Mouse (Mus musculus) CH12.LX (cell line): ENCODE results near the gene Nrbf2. TPM values are rescaled to one million over a fixed set of nuclear protein-coding genes. Genes with fewer than 3 reads are reported as not detected.

Source experiments
- DNase-seq: peaks from one replicate; pipeline ENCODE4 v3.0.0-alpha.2; 2013; ENCODE audit errors: extremely low read depth
- H3K27ac ChIP-seq: 2 replicates; pipeline ENCODE4 v1.5.1; 2012; ENCODE audit warnings: low read depth, mild to moderate bottlenecking, control low read depth, moderate library complexity; ENCODE audit not compliant: insufficient read depth
- H3K27me3 ChIP-seq: replicated peaks from 2 replicates; pipeline ENCODE3; 2012; ENCODE audit warnings: inconsistent platforms
- H3K36me3 ChIP-seq, 2 experiments: replicated peaks in 1 of 2; 2 replicates each; pipeline versions ENCODE3 to v1.6.1; 2012; ENCODE audit warnings: inconsistent platforms in 1 of 2, low read length in 1 of 2, mild to moderate bottlenecking in 1 of 2, mixed read lengths in 1 of 2, moderate library complexity in 1 of 2; ENCODE audit not compliant: control insufficient read depth in 1 of 2, insufficient read depth in 1 of 2
- H3K4me1 ChIP-seq, 2 experiments: 2 replicates each; pipeline ENCODE4 v1.6.1; 2012; ENCODE audit warnings: inconsistent platforms in 1 of 2, moderate library complexity in 1 of 2; ENCODE audit not compliant: insufficient read depth in 2 of 2, control insufficient read depth in 1 of 2
- H3K4me2 ChIP-seq: 2 replicates; pipeline ENCODE4 v1.6.1; 2012; ENCODE audit warnings: low read depth, mild to moderate bottlenecking, control low read depth; ENCODE audit not compliant: poor library complexity, insufficient read depth, severe bottlenecking
- H3K4me3 ChIP-seq, 3 experiments: fragments of 150-350 bp in 1 of 3; sonication (generic) in 1 of 3; replicated peaks in 1 of 3; 2 replicates each; pipeline versions ENCODE3 to v1.5.1; 2011 to 2012; ENCODE audit warnings: low read depth in 2 of 3, low read length in 2 of 3, mild to moderate bottlenecking in 2 of 3, moderate library complexity in 2 of 3, control low read depth in 1 of 3, improper control_type of control experiment in 1 of 3, inconsistent platforms in 1 of 3, mixed read lengths in 1 of 3; ENCODE audit not compliant: poor library complexity in 1 of 3
- H3K79me2 ChIP-seq: replicated peaks from 2 replicates; pipeline ENCODE4 v1.6.1; 2012; ENCODE audit warnings: mild to moderate bottlenecking, moderate library complexity; ENCODE audit not compliant: control insufficient read depth, poor library complexity, insufficient read depth, severe bottlenecking; ENCODE audit errors: extremely low read depth
- H3K9ac ChIP-seq: 2 replicates; pipeline ENCODE4 v1.6.1; 2012; ENCODE audit warnings: low read depth, mild to moderate bottlenecking, control low read depth, moderate library complexity; ENCODE audit not compliant: insufficient read depth
- H3K9me3 ChIP-seq: replicated peaks from 2 replicates; pipeline ENCODE3; 2012; ENCODE audit warnings: low read length, inconsistent platforms, mixed read lengths
- CHD1 ChIP-seq: IDR thresholded peaks from 2 replicates; pipeline ENCODE4 v1.6.1; 2012; ENCODE audit warnings: low read depth, low read length, improper control_type of control experiment, inconsistent platforms
- CHD2 ChIP-seq: IDR thresholded peaks from 2 replicates; pipeline ENCODE4 v1.6.1; 2011; ENCODE audit warnings: low read length, improper control_type of control experiment
- E2F4 ChIP-seq: IDR thresholded peaks from 2 replicates; pipeline ENCODE4 v1.6.1; 2011; ENCODE audit warnings: low read depth, low read length, improper control_type of control experiment; ENCODE audit not compliant: insufficient replicate concordance
- EP300 ChIP-seq: IDR thresholded peaks from 2 replicates; pipeline ENCODE4 v1.6.1; 2011; ENCODE audit warnings: low read length, improper control_type of control experiment
- ETS1 ChIP-seq: conservative IDR thresholded peaks from 2 replicates; pipeline ENCODE4 v1.6.1; 2012; ENCODE audit warnings: low read depth, mild to moderate bottlenecking, inconsistent platforms, low read length, improper control_type of control experiment, moderate library complexity
- GABPA ChIP-seq: IDR thresholded peaks from 2 replicates; pipeline ENCODE4 v1.6.1; 2012; ENCODE audit warnings: low read depth, low read length, improper control_type of control experiment, inconsistent platforms; ENCODE audit not compliant: insufficient replicate concordance
- HCFC1 ChIP-seq: IDR thresholded peaks from 2 replicates; pipeline ENCODE4 v1.6.1; 2012; ENCODE audit warnings: low read depth, mild to moderate bottlenecking, inconsistent platforms, low read length, improper control_type of control experiment
- JUN ChIP-seq: IDR thresholded peaks from 2 replicates; pipeline ENCODE4 v1.6.1; 2011; ENCODE audit warnings: low read depth, mild to moderate bottlenecking, low read length, improper control_type of control experiment, moderate library complexity; ENCODE audit not compliant: insufficient read depth
- JUND ChIP-seq: conservative IDR thresholded peaks from 2 replicates; pipeline ENCODE4 v1.6.1; 2011; ENCODE audit warnings: low read depth, low read length, improper control_type of control experiment
- KAT2A ChIP-seq: IDR thresholded peaks from 2 replicates; pipeline ENCODE4 v1.6.1; 2012; ENCODE audit warnings: low read length, improper control_type of control experiment, inconsistent platforms; ENCODE audit not compliant: insufficient replicate concordance
- MAX ChIP-seq: IDR thresholded peaks from 2 replicates; pipeline ENCODE4 v1.6.1; 2011; ENCODE audit warnings: low read length, improper control_type of control experiment
- MAZ ChIP-seq: IDR thresholded peaks from 2 replicates; pipeline ENCODE4 v1.6.1; 2012; ENCODE audit warnings: low read depth, mild to moderate bottlenecking, inconsistent platforms, low read length, improper control_type of control experiment, moderate library complexity
- MXI1 ChIP-seq: IDR thresholded peaks from 2 replicates; pipeline ENCODE4 v1.6.1; 2011; ENCODE audit warnings: mild to moderate bottlenecking, low read depth, low read length, improper control_type of control experiment
- MYC ChIP-seq: IDR thresholded peaks from 2 replicates; pipeline ENCODE4 v1.6.1; 2011; ENCODE audit warnings: low read depth, mild to moderate bottlenecking, improper control_type of control experiment, low read length
- NELFE ChIP-seq: IDR thresholded peaks from 2 replicates; pipeline ENCODE4 v1.6.1; 2011; ENCODE audit warnings: low read depth, low read length, improper control_type of control experiment
- NRF1 ChIP-seq: IDR thresholded peaks from 2 replicates; pipeline ENCODE4 v1.6.1; 2014; ENCODE audit warnings: low read depth, mild to moderate bottlenecking, inconsistent platforms, low read length, improper control_type of control experiment, moderate library complexity
- POLR2AphosphoS2 ChIP-seq: IDR thresholded peaks from 2 replicates; pipeline ENCODE4 v1.6.1; 2011; ENCODE audit warnings: low read depth, low read length, improper control_type of control experiment
- RAD21 ChIP-seq: IDR thresholded peaks from 2 replicates; pipeline ENCODE4 v1.6.1; 2011; ENCODE audit warnings: low read depth, mild to moderate bottlenecking, low read length, improper control_type of control experiment, moderate library complexity
- TBP ChIP-seq: conservative IDR thresholded peaks from 2 replicates; pipeline ENCODE4 v1.6.1; 2011; ENCODE audit warnings: low read depth, low read length, improper control_type of control experiment
- TCF12 ChIP-seq: IDR thresholded peaks from 2 replicates; pipeline ENCODE4 v1.6.1; 2014; ENCODE audit warnings: low read depth, mild to moderate bottlenecking, inconsistent platforms, low read length, improper control_type of control experiment
- UBTF ChIP-seq: IDR thresholded peaks from 2 replicates; pipeline ENCODE4 v1.6.1; 2012; ENCODE audit warnings: low read depth, mild to moderate bottlenecking, inconsistent platforms, low read length, improper control_type of control experiment, moderate library complexity
- USF1 ChIP-seq: IDR thresholded peaks from 2 replicates; pipeline ENCODE4 v1.6.1; 2014; ENCODE audit warnings: low read depth, mild to moderate bottlenecking, inconsistent platforms, low read length, improper control_type of control experiment
- ZC3H11A ChIP-seq: IDR thresholded peaks from 2 replicates; pipeline ENCODE4 v1.6.1; 2012; ENCODE audit warnings: low read depth, mild to moderate bottlenecking, inconsistent platforms, low read length, improper control_type of control experiment
- ZKSCAN1 ChIP-seq: IDR thresholded peaks from 2 replicates; pipeline ENCODE4 v1.6.1; 2012; ENCODE audit warnings: low read depth, inconsistent platforms, low read length, improper control_type of control experiment, borderline replicate concordance
- dilution Hi-C: fragments of 300-500 bp; cut with MboI; formaldehyde crosslinking; loops from 2 replicates; pipeline ENCODE4 v1.14.3; 2020; ENCODE audit warnings: low sequenced_read_pairs; ENCODE audit not compliant: extremely low pct_unique_long_range_greater_than_20kb, extremely low pct_ligation_motif_present
- in situ Hi-C: fragments of 300-500 bp; cut with MboI; formaldehyde crosslinking; loops from 3 replicates; pipeline ENCODE4 v1.14.3; 2019; ENCODE audit warnings: low sequenced_read_pairs, low pct_ligation_motif_present, low pct_unique_long_range_greater_than_20kb, mixed read lengths
- polyA plus RNA-seq: library from polyadenylated mRNA; unstranded; fragments of >175 nt; gene quantifications from 2 replicates; pipeline ENCODE4 v1.2.1, GENCODE M21; 2012; ENCODE audit warnings: low read depth; ENCODE audit not compliant: insufficient read length
- total RNA-seq, 2 experiments: library from RNA; depleted of rRNA; stranded (reverse); fragments of 300-350 nt in 1 of 2; fragments of >200 nt in 1 of 2; gene quantifications; 2 replicates each; pipeline ENCODE4 v1.2.3; 2012 to 2014

Gene Nrbf2
- total and polyA plus RNA-seq, 3 experiments = 16.6 to 33.0 (median 17.8) TPM

GRCm38 (mm10) chr10:67330580-67330979 is 45.5 kb upstream of the Nrbf2 start:
- in situ Hi-C loops (loop anchor here (25.0 kb wide), 1 partner anchor 657 kb away; the partner anchor contains the start of gene Rtkn2), dilution Hi-C loops (no loop called here)
- H3K4me2 ChIP-seq = no peak overlapping the region
- no peak overlapping the region for H3K9ac ChIP-seq
- H3K27me3 ChIP-seq = no peaks in the 10 kb centered on the region
- H3K27ac ChIP-seq = no peak overlapping the region
- H3K36me3 ChIP-seq = no peaks in the 10 kb centered on the region
- DNase-seq = no peak
- no peak overlapping the region for H3K4me3 ChIP-seq
- TF ChIP-seq KAT2A (no peak), JUN (no peak), ETS1 (no peak), GABPA (no peak), CHD1 (no peak), MAX (no peak), MAZ (no peak), CHD2 (no peak), USF1 (no peak)
- H3K9me3 ChIP-seq = no peaks in the 10 kb centered on the region
- H3K4me1 ChIP-seq = peaks cover 7 to 9% of the 10 kb centered on the region in 2 experiments
- no peaks in the 10 kb centered on the region for H3K79me2 ChIP-seq

GRCm38 (mm10) chr10:67329661-67330060 is 44.6 kb upstream of the Nrbf2 start:
- no peaks in the 10 kb centered on the region for H3K9me3 ChIP-seq
- H3K36me3 ChIP-seq = no peaks in the 10 kb centered on the region
- H3K79me2 ChIP-seq = no peaks in the 10 kb centered on the region
- no peak overlapping the region for H3K4me3 ChIP-seq
- no peak overlapping the region for H3K4me2 ChIP-seq
- TF ChIP-seq ZKSCAN1 (no peak), TCF12 (no peak), EP300 (no peak), JUND (no peak), MAX (no peak), JUN (no peak), USF1 (no peak), HCFC1 (no peak), MXI1 (no peak), RAD21 (no peak), UBTF (no peak), NRF1 (no peak), POLR2AphosphoS2 (no peak), ZC3H11A (no peak), MYC (no peak), NELFE (no peak), TBP (no peak), E2F4 (no peak)
- H3K9ac ChIP-seq = no peak overlapping the region
- dilution Hi-C loops = no loop called here
- in situ Hi-C loops = loop anchor here (25.0 kb wide), 1 partner anchor 658 kb away; the partner anchor contains the start of gene Rtkn2
- H3K27me3 ChIP-seq = no peaks in the 10 kb centered on the region
- H3K4me1 ChIP-seq = peaks cover 7 to 9% of the 10 kb centered on the region in 2 experiments
- DNase-seq = no peak
- H3K27ac ChIP-seq = no peak overlapping the region
